Mouse (Mus musculus) adrenal gland, postnatal 10 days (tissue): ENCODE data around the gene Tmem239. TPM values are rescaled to one million over a fixed set of nuclear protein-coding genes. Genes with fewer than 3 reads are reported as not detected.

ENCODE experiments used
- DNase-seq: peaks from one replicate; pipeline ENCODE4 v3.0.0; 2021; ENCODE audit warnings: mixed read lengths
- total RNA-seq, 2 experiments: library from RNA; stranded (reverse); gene quantifications; 2 replicates each; pipeline ENCODE4 v1.2.3; 2021

The Tmem239 gene
- total RNA-seq, 2 experiments from 2014 or later = not detected

- DNase-seq = no peak
These were observed 44.9 kb downstream of the Tmem239 start for GRCm38 (mm10) chr2:130451086-130451726.

- no peak for DNase-seq
These were observed 45.4 kb downstream of the Tmem239 start for GRCm38 (mm10) chr2:130451727-130452090.

GRCm38 (mm10) chr2:130452266-130452665 lies 46.0 kb downstream of the Tmem239 start:
- no peak for DNase-seq

DNA sequence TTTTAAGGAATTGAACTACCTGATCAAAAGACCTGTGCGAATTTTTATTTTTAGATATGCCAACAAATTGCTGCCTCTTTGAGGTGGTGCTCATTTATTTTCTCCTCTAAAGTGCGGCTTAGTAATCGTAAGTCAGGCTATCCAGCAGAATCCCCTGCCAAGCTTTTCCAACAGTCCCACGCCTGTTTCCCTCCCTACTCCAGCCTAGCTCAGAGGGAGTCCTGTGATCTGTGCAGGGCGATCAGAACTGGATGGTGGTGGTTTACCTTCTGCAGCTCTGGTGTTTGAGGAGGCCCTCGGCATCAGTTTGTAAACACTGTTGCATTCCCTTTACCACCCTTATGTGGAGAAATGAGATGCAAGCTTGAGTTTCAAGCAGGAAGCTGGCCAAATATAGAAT lies 47.1 kb downstream of the Tmem239 start:
- no peak for DNase-seq

DNA sequence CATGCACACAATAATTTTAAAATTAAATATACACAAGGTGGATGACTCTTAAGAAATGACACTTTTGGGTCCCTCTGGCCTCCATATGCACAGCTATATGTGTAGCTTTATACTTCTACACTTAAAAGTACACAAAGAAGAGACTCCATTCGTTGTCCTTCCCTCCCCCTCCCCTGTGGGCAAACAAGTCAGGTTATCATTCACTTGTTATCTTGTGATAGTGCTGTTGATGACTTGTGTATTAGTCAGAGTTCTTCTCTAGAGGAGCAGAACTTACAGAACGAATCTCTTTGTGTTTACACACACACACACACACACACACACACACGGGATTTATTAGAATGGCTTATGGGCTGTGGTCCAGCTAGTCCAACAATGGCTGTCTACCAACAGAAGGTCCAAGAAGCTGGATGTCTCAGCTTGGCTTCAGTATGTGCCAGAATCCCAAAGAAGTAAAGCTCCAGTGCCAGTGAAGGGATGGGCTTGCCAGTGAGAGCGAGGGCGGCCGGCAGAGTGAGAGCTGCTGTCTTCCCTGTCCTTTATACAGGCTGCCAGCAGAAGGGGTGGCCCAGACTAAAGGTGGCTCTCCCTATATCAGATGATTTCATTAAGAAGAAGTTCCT lies 48.6 kb downstream of the Tmem239 start:
- DNase-seq = peak; percentile 35

Other genes with a start within 250 kb of the Tmem239 start
- gene Snrpb, start 227.1 kb upstream of the Tmem239 start, total RNA-seq = 100 to 1,000 TPM; 194 to 204 TPM
- gene Tmc2, start 211.3 kb upstream of the Tmem239 start, total RNA-seq = not detected
- gene Nop56, start 132.0 kb upstream of the Tmem239 start, total RNA-seq = 10 to 100 TPM; 94.0 to 94.6 TPM
- 100 to 1,000 TPM; 814 to 881 TPM for gene Idh3b, start 121.9 kb upstream of the Tmem239 start, total RNA-seq
- 1 to 10 TPM; 4.5 to 6.2 TPM for gene Ebf4, start 111.3 kb upstream of the Tmem239 start, total RNA-seq
- gene Cpxm1, start 8.9 kb upstream of the Tmem239 start, total RNA-seq = 10 to 100 TPM; 15.8 to 16.8 TPM
- not detected for gene Gm28372, start 1.2 kb upstream of the Tmem239 start, total RNA-seq
- gene 1700020A23Rik, start 1.2 kb upstream of the Tmem239 start, total RNA-seq = not detected
- 10 to 100 TPM; 57.5 to 58.1 TPM for gene Vps16, start 17.9 kb downstream of the Tmem239 start, total RNA-seq
- gene Pced1a, start 18.2 kb downstream of the Tmem239 start, total RNA-seq = 10 to 100 TPM; 12.3 to 14.3 TPM
- gene Ptpra, start 43.8 kb downstream of the Tmem239 start, total RNA-seq = 100 to 1,000 TPM in 1 of 2 experiments, 10 to 100 TPM in 1; 92.2 to 106 TPM
- gene Mrps26, start 157.3 kb downstream of the Tmem239 start, total RNA-seq = 10 to 100 TPM; 69.8 to 74.0 TPM
- gene Oxt, start 169.7 kb downstream of the Tmem239 start, total RNA-seq = not detected
- not detected for gene Avp, start 176.1 kb downstream of the Tmem239 start, total RNA-seq
- 10 to 100 TPM; 12.0 to 12.6 TPM for gene Fastkd5, start 223.5 kb downstream of the Tmem239 start, total RNA-seq
- gene Ubox5, start 223.6 kb downstream of the Tmem239 start, total RNA-seq = 1 to 10 TPM; 5.5 to 5.6 TPM
- gene Lzts3, start 236.3 kb downstream of the Tmem239 start, total RNA-seq = 1 to 10 TPM; 9.4 to 9.5 TPM